Mouse (Mus musculus): ENCODE results near the gene Wbp2nl. TPM values are rescaled to one million over a fixed set of nuclear protein-coding genes. Genes with fewer than 3 reads are reported as not detected.

Wbp2nl gene
- total and polyA plus RNA-seq, 2 experiments from 2014 or later, result 0.36 to 1.4 TPM

DNA sequence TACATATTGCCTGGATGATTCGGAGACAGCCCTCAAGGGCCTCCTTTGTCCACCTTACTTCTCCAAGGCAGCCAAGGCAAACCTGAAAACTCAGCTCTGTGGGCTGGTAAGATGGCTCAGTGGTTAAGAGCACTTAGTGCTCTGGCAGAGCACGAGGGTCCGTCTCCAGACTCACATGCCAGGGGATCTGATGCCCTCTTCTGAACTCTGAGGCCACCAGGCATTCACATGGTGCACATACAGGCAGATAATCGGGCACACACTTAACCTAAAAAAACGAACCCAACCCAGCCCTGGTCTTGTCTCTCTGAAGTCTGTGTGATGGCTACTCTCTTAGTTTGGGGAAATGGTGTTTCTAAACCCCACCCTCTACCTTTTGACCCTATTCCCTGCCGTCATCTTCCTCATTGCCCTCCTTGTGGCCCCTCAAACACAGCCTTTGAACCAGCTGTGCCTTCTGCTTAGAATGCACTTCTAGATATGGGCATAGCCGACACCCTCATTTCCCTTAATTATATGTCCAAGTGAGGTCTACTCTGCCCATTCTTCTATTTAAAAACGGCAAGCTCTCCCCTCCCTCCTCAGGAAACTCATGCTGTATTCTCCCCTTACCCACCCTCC, 41.0 kb downstream of the Wbp2nl start:
- ATAC-seq, result no peak
- H3K4me2 ChIP-seq (ENCODE audit: low read depth, low read length), result no peak overlapping the region

DNA sequence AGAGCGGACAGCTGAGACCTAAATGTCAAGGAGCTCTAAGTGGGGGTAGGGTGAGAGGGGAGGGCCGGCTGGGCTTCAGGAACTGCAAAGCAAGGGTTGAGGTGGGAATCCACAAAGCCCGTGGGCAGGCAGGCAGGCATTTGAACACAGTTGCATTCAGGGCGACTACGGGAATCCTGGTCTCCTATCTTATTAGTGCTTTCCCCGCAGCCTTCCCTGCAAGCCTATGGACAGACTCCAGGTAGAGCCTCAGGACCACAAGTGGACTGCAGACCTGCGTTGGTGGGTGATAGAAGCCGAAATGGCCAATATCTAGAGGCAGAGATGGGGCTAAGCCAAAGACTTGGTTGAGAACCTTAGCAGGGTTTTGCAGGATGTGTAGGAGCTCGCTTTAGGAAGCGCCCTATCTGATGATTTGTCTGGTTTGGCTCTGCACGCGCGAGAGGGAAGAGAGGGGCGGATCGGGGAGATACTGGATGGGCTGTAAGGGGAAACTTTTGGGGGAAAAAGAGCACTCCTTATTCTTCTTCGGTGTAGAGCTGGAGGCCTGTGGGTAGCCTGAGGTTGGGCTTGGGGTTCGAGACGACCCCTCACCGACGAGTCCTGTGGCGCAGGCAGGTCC, 41.8 kb downstream of the Wbp2nl start:
- 52% methylated on average over 21 of the region's 21 CpGs for WGBS
- ATAC-seq (no peak), DNase-seq (ENCODE audit: low spot score) (no peak)
- H3K4me3 ChIP-seq (ENCODE audit: low read length), result peak overlapping the region; percentile 28
- no peaks in the 10 kb centered on the region for H3K9me3 ChIP-seq (ENCODE audit: low read length)
- peaks cover 14% of the 10 kb centered on the region; the same call in 1 of the 2 replicates for H3K4me1 ChIP-seq (ENCODE audit: insufficient read depth, low read length)
- no peaks in the 10 kb centered on the region for H3K36me3 ChIP-seq (ENCODE audit: insufficient read depth, low read length)
- H3K9ac ChIP-seq (replicated peaks; ENCODE audit: low read length), result peak overlapping the region; percentile 44; the same call in 1 of the 2 replicates
- no peak overlapping the region for H3K27ac ChIP-seq
- no peaks in the 10 kb centered on the region for H3K27me3 ChIP-seq (ENCODE audit: insufficient read depth, low read length)
- peak overlapping the region; percentile 53 for H3K4me2 ChIP-seq (ENCODE audit: low read depth, low read length)
- no peak for TF ChIP-seq CTCF (IDR thresholded peaks at IDR 0.05; ENCODE audit: low read depth)

More for the DNA sequence above, 41.0 kb downstream of the Wbp2nl start:
- 0 out of 2 replicates have a peak, but pooled peaks cover 4% of the 10 kb centered on the region for H3K36me3 ChIP-seq (ENCODE audit: insufficient read depth, low read length)
- no peak overlapping the region for H3K27ac ChIP-seq
- H3K4me3 ChIP-seq (ENCODE audit: low read length), result no peak overlapping the region
- H3K4me1 ChIP-seq (ENCODE audit: insufficient read depth, low read length), result peaks cover 14% of the 10 kb centered on the region; the same call in 1 of the 2 replicates
- H3K9ac ChIP-seq (replicated peaks; ENCODE audit: low read length), result no peak overlapping the region
- no peaks in the 10 kb centered on the region for H3K27me3 ChIP-seq (ENCODE audit: insufficient read depth, low read length)
- no peak for TF ChIP-seq CTCF (IDR thresholded peaks at IDR 0.05; ENCODE audit: low read depth)
- H3K9me3 ChIP-seq (ENCODE audit: low read length), result no peaks in the 10 kb centered on the region
- WGBS, result 70% methylated on average over 8 of the region's 8 CpGs
- DNase-seq (ENCODE audit: low spot score), result no peak

- DNase-seq (ENCODE audit: low spot score), result no peak
- no peak for TF ChIP-seq CTCF (IDR thresholded peaks at IDR 0.05; ENCODE audit: low read depth)
- Histone ChIP-seq H3K4me2 (ENCODE audit: low read depth, low read length) (peak overlapping the region; percentile 53), H3K9ac (replicated peaks; ENCODE audit: low read length) (peak overlapping the region; percentile 44; the same call in 1 of the 2 replicates), H3K9me3 (ENCODE audit: low read length) (no peaks in the 10 kb centered on the region), H3K4me3 (ENCODE audit: low read length) (peak overlapping the region; percentile 28), H3K36me3 (ENCODE audit: insufficient read depth, low read length) (no peaks in the 10 kb centered on the region), H3K27me3 (ENCODE audit: insufficient read depth, low read length) (no peaks in the 10 kb centered on the region), H3K4me1 (ENCODE audit: insufficient read depth, low read length) (peaks cover 14% of the 10 kb centered on the region; the same call in 1 of the 2 replicates), H3K27ac (no peak overlapping the region; the same call in 1 of the 2 replicates)
- WGBS, result 9% methylated on average over 35 of the region's 40 CpGs
- ATAC-seq, result no peak
Measured at GRCm38 (mm10) chr15:82341036-82341501, 42.3 kb downstream of the Wbp2nl start.

- 65% methylated on average over 15 of the region's 15 CpGs for WGBS
- peaks cover 15% of the 10 kb centered on the region for H3K4me1 ChIP-seq (ENCODE audit: insufficient read depth, low read length)
- no peak overlapping the region for H3K27ac ChIP-seq
- peak overlapping the region; percentile 53 for H3K4me2 ChIP-seq (ENCODE audit: low read depth, low read length)
- DNase-seq (ENCODE audit: low spot score), result no peak
- H3K27me3 ChIP-seq (ENCODE audit: insufficient read depth, low read length), result no peaks in the 10 kb centered on the region
- H3K9me3 ChIP-seq (ENCODE audit: low read length), result no peaks in the 10 kb centered on the region
- H3K4me3 ChIP-seq (ENCODE audit: low read length), result no peak overlapping the region
- TF ChIP-seq CTCF (IDR thresholded peaks at IDR 0.05; ENCODE audit: low read depth), result no peak
- H3K36me3 ChIP-seq (ENCODE audit: insufficient read depth, low read length), result no peaks in the 10 kb centered on the region
- H3K9ac ChIP-seq (replicated peaks; ENCODE audit: low read length), result 0 out of 2 replicates have a peak overlapping the region, but pooled peaks have one; percentile 44
- no peak for ATAC-seq
Measured at GRCm38 (mm10) chr15:82341675-82342542, 43.2 kb downstream of the Wbp2nl start.

- 80% methylated on average over 5 of the region's 5 CpGs for WGBS
Measured at GRCm38 (mm10) chr15:82342543-82342935, 43.8 kb downstream of the Wbp2nl start.

More at GRCm38 (mm10) chr15:82342543-82342935, 43.8 kb downstream of the Wbp2nl start:
- TF ChIP-seq CTCF (IDR thresholded peaks at IDR 0.05; ENCODE audit: low read depth), result no peak
- Histone ChIP-seq H3K36me3 (ENCODE audit: insufficient read depth, low read length) (no peaks in the 10 kb centered on the region; the same call in 1 of the 2 replicates), H3K9me3 (ENCODE audit: low read length) (no peaks in the 10 kb centered on the region), H3K9ac (replicated peaks; ENCODE audit: low read length) (no peak overlapping the region), H3K27ac (no peak overlapping the region), H3K4me3 (ENCODE audit: low read length) (no peak overlapping the region), H3K4me2 (ENCODE audit: low read depth, low read length) (no peak overlapping the region), H3K27me3 (ENCODE audit: insufficient read depth, low read length) (no peaks in the 10 kb centered on the region), H3K4me1 (ENCODE audit: insufficient read depth, low read length) (peaks cover 20% of the 10 kb centered on the region)
- ATAC-seq, result no peak
- no peak for DNase-seq (ENCODE audit: low spot score)
